Mouse (Mus musculus) lung, postnatal 25 days (tissue): Measurements from ENCODE around the gene Gcgr.

Experiments
- DNase-seq: peaks from one replicate; pipeline ENCODE4 v3.0.0; 2022; ENCODE audit warnings: low spot score

The Gcgr gene

GRCm38 (mm10) chr11:120588531-120588930 lies 58.0 kb downstream of the Gcgr start:
- DNase-seq, result no peak
